Mouse (Mus musculus) liver, adult 10 weeks (tissue): Measurements from ENCODE around the gene Vmn2r69. TPM values are rescaled to one million over a fixed set of nuclear protein-coding genes. Genes with fewer than 3 reads are reported as not detected.

Source experiments
- polyA plus RNA-seq: library from polyadenylated mRNA; stranded (reverse); fragments of 350-450 nt; fragmentation: Illumina TruSeq; extraction: RNeasy Lipid Tissue Mini Kit (QIAGEN cat#74804); gene quantifications from one replicate; pipeline ENCODE4 v1.2.3, GENCODE M21; 2014; ENCODE audit warnings: low read depth, low replicate concordance

Gene Vmn2r69
- not detected for polyA plus RNA-seq

GRCm38 (mm10) chr7:85415820-85416219 is at the start of gene Vmn2r69:
Gene Vmn2r69 (minus strand): TSS chr7:85415920.

Other genes with a start within 250 kb of the Vmn2r69 start
- gene Vmn2r68, start 178.1 kb downstream of the Vmn2r69 start, polyA plus RNA-seq: not detected
- not detected for gene Vmn2r71, start 147.2 kb upstream of the Vmn2r69 start, polyA plus RNA-seq
- gene Vmn2r70, start 153.3 kb upstream of the Vmn2r69 start, polyA plus RNA-seq: not detected